Mouse (Mus musculus): ENCODE measurements around the gene Pmepa1.
A peak's percentile ranks its signal among the peaks of the same experiment; 100 is the strongest.

Gene Pmepa1

DNA sequence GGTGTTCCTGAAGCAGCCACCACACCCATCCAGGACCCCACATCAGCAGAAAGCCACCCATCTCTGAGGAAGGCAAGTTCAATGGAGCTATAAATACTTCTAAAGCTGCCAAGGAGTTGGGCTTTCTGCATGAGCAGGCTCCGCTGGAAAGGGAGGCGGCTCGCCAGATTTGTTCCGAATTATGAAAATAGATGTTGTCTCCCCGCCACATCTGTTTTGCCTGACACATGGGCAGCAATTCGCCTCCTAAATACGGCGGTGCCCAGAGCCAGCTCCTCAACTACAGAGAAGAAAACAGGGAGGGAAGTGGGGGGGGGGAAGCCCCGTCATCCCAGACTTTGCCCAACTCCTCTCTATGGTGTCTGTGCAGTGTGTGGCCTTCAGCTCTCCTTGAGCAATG, 24.7 kb downstream of the Pmepa1 start:
- peak; percentile 63 for DNase-seq

DNA sequence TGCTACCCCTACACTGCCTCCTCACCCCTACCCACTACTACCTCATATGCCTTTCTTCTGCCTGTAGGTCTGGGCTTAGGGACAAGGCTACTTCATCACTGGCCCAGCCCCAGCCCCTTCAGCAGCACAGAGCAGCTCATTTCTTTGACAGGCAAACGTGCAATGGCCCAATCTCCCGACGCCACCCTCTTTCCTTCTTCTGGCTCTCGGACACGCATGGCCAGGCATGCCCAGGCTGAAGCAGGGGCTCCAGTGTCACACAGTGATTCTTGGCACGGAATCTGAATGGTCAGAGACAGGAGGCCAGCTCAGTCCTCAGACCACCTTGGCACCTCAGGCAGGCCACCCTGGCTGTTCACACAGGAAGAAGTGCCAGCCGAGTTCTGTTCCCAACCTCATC, 25.2 kb downstream of the Pmepa1 start:
- no peak for DNase-seq

GRCm38 (mm10) chr2:173250411-173250810, 25.9 kb downstream of the Pmepa1 start:
- DNase-seq: no peak

DNA sequence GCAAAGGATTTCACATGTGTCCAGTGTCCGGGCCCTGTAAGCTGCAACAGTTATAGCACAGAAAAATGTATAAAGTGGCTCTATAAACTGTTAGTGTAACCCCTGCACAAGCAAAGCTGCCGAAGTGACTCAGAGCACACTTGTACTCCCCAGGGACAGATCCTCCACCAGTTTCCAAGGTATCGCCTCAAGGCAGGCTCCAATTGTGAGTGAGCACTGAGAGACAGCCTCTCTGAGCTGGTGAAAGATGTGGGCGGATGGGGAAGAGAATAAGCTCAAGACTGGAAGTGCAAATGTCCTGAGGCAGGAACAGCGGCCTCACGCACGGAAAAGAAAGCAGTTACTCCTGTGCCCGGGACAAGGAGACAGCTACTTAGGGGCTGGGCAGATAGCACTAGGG, 26.4 kb downstream of the Pmepa1 start:
- DNase-seq: no peak

GRCm38 (mm10) chr2:173249386-173249785, 26.9 kb downstream of the Pmepa1 start:
- peak; percentile 40 for DNase-seq

- DNase-seq: no peak
These were observed 27.5 kb downstream of the Pmepa1 start for GRCm38 (mm10) chr2:173248822-173249221.

GRCm38 (mm10) chr2:173247911-173248310, 28.4 kb downstream of the Pmepa1 start:
- no peak for DNase-seq

DNA sequence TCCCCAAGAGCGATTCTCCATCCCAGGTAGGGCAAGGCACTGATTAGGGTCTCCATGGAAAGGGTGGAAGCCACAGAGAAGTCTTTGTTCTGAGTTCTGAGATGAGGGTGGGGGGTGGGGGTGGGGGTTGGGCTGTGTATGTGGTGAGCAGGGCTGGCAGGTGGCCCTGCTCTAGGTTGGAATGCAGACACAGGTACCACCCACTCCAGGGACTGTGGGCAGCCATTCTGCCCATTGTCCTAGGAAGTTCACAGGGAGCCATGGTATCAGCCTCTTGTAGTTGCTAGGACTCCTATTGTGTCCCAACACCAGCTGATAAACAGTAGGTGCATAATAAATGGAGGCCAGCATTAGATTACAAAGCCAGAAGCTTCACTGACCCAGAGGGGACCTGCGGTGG, 29.1 kb downstream of the Pmepa1 start:
- no peak for DNase-seq

DNA sequence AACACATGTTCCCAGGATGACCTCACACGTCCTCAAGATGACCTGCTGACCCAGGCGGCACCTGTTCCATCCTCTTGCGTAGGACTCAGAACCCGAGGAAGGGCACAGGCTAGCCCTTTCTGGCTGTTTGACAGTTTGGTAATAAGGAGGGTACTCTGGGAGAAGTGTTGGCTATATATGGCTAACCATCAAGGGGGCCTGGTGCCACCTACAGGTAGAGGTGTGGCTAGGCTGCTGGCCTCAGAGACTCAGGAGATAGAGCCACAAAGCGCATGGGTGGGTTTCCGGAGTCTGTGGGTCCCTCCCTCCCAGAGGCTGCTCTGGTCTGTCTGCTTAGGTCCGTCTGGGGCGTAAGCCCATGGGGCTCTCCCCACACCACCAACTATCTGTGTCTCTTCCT, 29.6 kb downstream of the Pmepa1 start:
- DNase-seq: no peak

DNA sequence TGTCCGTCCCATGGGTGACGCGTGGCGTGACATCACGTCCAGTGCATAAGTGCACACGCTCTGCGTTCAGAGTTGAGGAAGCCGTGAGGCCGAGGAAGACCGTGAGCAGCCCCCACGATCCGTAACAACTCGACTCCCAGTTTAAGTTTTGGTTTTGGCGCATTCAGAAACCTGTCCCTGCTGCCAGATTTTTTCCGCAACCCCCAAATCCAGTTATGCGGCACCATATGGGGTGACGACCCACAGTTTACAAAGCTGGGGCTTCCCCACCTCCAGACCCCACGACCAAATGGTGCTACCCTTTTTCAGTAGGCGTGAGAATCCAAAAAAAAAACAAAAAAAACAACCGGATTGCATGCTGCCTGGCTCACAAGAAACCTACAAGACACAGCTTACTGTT, 31.1 kb downstream of the Pmepa1 start:
- no peak for DNase-seq

DNA sequence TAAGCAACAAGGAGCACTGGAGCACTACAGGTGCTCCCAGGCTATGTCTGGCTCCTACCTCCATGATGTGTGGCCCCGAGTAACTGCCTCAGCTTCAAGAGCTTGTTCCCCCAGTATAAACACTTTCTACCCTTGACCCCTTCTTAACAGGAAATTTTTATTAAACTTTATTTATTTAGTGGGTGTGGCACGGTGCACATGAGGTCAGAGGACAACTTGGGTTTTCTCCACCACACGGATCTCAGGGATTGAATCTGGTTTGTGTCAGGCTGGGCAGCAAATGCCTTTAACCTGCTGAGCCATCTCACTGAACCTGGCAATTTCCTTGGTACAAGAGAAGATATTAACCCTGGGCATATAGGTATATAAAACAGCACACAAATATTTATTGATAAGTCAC, 32.2 kb downstream of the Pmepa1 start:
- DNase-seq: no peak

DNA sequence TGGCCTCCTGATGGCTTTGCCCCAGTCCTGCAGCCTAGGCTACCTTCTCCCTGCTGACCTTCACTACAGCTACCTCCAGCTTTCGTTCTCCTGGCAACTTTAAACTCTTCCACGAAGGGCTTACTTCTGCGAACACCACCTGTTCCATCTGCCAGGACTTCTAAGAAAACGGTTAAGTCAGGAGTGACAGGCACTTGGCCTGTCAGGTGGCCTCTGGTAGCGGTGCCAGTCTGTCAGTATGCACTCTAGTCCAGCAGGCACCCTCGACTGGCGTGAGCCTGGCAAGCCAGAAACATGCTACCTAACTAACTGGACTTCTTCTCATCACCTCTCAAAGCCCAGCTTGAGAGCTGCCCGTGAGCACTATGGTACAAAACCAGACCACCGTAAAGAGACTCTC, 32.7 kb downstream of the Pmepa1 start:
- no peak for DNase-seq

- DNase-seq: no peak
These were observed 33.5 kb downstream of the Pmepa1 start for GRCm38 (mm10) chr2:173242874-173243273.

DNA sequence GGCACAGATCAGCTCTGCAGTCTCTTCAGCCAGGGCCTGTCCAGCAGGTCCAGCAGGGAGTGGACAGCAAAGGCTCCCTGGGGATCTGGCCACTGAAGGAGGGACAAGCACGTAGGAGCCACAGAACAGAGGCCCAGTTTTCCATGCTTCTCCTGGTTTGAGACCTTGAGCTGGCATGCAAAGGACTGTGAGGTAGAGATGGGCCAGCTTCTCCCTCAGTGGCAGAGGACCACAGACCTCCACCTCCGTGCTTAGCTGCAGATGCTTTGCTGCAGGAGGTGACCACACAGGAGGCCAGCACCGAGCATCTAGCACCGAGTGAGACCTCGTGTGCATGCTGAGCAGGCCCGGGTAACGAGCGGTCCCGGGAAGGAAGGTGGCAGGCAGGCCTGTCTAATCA, 35.6 kb downstream of the Pmepa1 start:
- DNase-seq: no peak

- no peak for DNase-seq
These were observed 37.8 kb downstream of the Pmepa1 start for GRCm38 (mm10) chr2:173238522-173238921.

DNA sequence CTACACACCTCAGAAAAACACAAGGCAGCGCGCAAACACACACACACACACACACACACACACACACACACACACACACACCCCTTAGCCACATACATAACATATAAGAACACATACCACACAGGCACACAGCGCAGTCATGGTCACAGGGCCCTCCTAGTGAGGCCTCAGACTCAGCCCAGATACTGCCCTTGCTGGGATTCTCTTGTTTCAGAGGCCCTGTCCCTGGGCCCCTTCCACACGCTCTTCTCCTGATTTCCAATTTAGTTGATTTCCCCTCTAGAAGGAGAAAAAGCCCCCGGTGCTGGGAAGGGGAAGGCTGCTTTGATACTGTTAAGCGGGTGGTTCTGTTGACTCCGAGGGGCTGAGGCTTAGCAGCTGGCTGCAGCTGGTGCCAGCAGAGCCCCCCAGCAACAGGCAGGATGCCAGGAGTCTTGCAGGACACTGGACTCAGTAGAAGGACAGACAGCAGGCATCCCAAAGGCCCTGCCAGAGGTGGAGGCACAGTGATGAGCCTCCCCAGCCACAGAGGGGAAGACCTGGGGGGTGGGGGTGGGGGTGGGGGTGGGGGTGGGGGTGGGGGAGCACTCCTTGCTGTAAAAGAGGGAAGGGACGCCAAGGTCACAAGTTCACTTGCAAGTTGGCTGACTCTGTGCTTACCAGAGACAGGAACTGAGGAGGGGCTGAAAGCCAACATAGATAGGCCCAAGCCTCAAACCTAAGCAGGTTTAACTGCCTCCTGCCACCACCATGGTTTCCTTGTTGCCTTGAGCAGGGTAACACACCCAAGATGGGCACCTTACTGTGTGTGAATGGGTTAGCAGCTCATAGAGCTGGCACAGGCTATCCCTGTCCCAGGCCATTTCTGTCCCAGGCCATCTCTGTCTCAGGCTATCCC, 40.6 kb downstream of the Pmepa1 start:
- DNase-seq: no peak

DNA sequence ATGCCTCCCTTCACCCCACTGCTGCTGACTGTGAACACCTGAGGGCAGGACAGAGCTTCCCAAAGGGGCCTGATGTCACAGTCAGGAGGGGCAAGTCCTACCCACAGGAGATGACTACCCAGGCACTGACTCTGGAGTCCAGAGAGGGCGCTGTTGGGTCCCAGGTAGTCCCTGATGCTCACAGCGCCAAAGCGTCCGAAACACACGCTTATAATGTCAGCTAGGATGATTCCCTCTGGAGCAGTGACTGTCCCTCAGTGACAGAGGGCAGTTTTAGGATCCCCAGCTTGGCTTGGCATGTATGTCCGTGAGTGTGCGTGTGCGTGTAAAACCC, 43.6 kb downstream of the Pmepa1 start:
- no peak for DNase-seq

DNA sequence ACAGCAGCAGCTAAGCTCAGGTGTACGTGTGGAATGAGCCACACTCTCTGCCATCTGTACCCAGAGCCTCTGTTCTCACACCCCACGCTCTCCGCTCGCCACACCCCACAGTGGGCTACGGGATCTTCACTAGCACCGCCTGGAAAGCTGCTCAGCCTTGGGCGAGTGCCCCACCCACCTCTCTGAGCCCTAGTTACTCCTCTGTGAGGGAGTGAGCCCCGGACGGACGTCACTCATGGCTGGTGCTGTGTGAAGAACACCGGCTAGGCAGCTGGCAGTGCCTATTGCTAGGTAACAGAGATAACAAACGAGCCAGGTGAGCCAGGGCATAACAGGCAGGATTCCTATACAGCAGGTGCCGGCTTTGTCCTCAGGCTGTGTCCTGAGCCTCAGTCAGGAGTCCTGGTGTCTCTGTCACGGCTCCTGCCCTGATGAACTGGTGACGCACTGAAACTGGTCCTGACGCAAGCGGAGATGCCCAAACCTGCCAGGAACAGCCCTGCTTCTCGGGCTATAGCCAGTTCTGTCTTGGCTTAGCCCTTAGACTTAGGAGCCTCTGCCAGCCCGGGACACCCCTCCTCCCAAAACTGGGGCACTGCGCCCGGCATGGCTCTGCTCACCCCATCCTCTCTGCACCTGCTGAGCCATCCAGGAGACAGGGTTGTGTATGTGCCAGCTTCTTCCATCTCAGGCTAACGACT, 44.1 kb downstream of the Pmepa1 start:
- no peak for DNase-seq

- peak; percentile 95 for DNase-seq
These were observed 46.6 kb downstream of the Pmepa1 start for GRCm38 (mm10) chr2:173229578-173230224.

- no peak for DNase-seq
These were observed 47.8 kb downstream of the Pmepa1 start for GRCm38 (mm10) chr2:173228567-173228966.

GRCm38 (mm10) chr2:173226792-173227191, 49.5 kb downstream of the Pmepa1 start:
- no peak for DNase-seq

DNA sequence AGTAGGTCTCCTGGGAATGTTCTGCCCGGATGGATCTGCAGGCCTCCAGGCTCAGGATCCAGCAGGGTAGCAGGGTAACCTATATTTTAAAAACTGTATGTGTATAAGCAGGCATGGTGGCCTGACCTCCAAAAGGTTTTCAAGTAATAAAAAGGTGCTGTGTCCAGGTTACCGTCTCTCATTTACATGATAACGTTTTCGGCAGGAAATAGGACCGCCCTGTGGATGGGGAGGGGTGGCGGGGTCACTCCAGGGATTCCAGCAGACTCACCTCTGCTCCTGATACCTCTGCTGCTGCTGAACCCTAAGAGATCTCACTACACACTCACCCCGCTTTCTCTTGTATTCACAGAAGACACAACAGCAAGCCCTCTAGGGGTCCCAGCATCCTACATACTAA, 50.4 kb downstream of the Pmepa1 start:
- DNase-seq: no peak

DNA sequence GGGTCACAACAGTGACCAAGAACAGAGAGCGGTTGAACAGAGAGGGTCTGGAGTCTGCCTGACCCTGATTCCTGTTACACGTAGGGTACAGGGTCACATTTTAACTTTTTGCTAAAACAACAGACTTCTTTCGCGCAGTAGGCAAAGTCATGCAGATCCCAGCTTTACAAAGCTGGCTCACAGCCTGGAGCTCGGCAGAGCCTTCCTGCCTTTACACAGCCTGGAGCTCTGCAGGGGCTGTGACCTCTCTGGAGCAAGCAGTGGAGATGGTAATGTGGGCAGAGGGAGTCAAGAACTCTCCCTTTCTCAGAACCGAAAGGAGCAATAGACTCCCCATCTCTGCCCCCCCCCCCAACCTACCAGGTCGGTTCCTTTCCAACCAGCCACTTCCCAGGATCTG, 51.5 kb downstream of the Pmepa1 start:
- DNase-seq: no peak

GRCm38 (mm10) chr2:173224097-173224496, 52.2 kb downstream of the Pmepa1 start:
- DNase-seq: no peak

All from right cerebral cortex, postnatal 14 days (tissue).